Mouse (Mus musculus) cerebellum, adult 2 months (tissue): ENCODE data around the gene Pld2. TPM values are rescaled to one million over a fixed set of nuclear protein-coding genes. Genes with fewer than 3 reads are reported as not detected.

Experiments used
- DNase-seq, 2 experiments: peaks; one replicate each; pipeline ENCODE4 v3.0.0; 2021
- H3K27ac ChIP-seq: fragments of 200-500 bp; 2 replicates; pipeline ENCODE4 v1.5.1; 2012; ENCODE audit warnings: low read length, control low read depth, inconsistent platforms; ENCODE audit not compliant: insufficient read depth
- H3K27me3 ChIP-seq: fragments of 200-500 bp; 2 replicates; pipeline ENCODE4 v1.6.1; 2012; ENCODE audit warnings: inconsistent platforms, mild to moderate bottlenecking, low read length, moderate library complexity; ENCODE audit not compliant: control insufficient read depth, insufficient read depth
- H3K4me1 ChIP-seq: fragments of 200-500 bp; 2 replicates; pipeline ENCODE4 v1.6.1; 2011; ENCODE audit warnings: low read length; ENCODE audit not compliant: control insufficient read depth, insufficient read depth
- H3K4me3 ChIP-seq: fragments of 200-500 bp; replicated peaks from 2 replicates; pipeline ENCODE3; 2011; ENCODE audit warnings: mild to moderate bottlenecking, low read depth, low read length, control low read depth; ENCODE audit not compliant: insufficient read depth
- CTCF ChIP-seq: fragments of 200-500 bp; IDR thresholded peaks from 2 replicates; pipeline ENCODE4 v1.5.1; 2011; ENCODE audit warnings: low read depth, mild to moderate bottlenecking, control low read depth, low read length, moderate library complexity, borderline replicate concordance; ENCODE audit not compliant: insufficient read depth
- POLR2A ChIP-seq: fragments of 200-500 bp; IDR thresholded peaks from 2 replicates; pipeline ENCODE4 v1.6.1; 2011; ENCODE audit warnings: low read length, control low read depth, borderline replicate concordance; ENCODE audit not compliant: insufficient read depth
- WGBS: fragments of 180-500 bp; shearing (Covaris S2); methylation state at CpG from one replicate; pipeline ENCODE4 v1.1.7; 2018; 5-methylcytosine and 5-hydroxymethylcytosine counted together
- polyA plus RNA-seq: library from polyadenylated mRNA; depleted of rRNA; stranded (reverse); fragments of >200 nt; gene quantifications from 2 replicates; pipeline ENCODE4 v1.2.3, GENCODE M21; 2012; rRNA removed

Gene Pld2
- 19.2 and 21.3 TPM in 2 replicates for polyA plus RNA-seq

GRCm38 (mm10) chr11:70539877-70540587 is at the start of gene Pld2:
TSS of gene Pld2 (plus strand) at chr11:70540064.
- 1% methylated on average over 59 of the region's 65 CpGs for WGBS

DNA sequence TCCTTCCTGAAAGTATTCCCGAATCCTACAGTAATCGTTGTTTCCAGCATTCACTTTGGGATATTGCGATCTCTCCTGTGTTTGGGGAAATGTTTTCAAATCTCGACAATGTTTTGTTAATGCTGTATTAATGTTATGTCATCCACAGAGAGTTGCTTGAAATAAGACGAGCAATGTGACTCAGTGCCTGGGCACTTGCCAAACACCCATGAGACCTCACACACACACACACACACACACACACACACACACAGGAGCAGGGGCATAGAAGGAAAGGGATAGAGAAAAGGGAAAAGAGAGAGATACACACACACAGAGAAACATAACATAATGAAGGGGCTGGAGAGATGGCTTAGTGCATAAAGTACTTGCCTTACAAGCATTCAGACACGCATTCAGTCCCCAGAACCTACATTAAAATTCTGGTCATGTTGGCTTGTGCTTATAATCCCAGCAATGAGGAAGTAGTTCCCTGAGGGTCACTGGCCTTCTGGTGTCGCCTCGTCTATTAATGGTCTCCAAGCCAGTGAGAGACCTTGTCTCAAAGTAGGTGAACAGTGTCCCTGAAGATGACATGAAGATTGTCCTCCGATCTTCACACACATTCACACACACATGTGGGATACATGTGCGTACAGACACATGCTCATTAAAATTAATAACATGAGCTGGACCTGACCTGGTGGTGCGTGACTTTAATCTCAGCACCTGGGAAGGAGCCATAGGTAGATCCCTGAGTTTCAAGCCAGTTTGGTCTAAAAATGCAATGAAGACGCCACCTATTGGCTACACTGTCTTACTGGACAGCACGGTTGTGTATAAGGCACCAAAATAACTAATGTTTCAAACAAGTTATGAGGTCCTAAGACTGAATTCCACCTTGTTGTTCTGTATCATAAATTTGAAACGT is 40.0 kb upstream of the Pld2 start:
- TF ChIP-seq POLR2A (no peak), CTCF (no peak)
- no peak overlapping the region for H3K4me3 ChIP-seq
- DNase-seq = no peak
- no peak overlapping the region for H3K27ac ChIP-seq
- no peaks in the 10 kb centered on the region for H3K4me1 ChIP-seq
- 64% methylated on average over 14 of the region's 14 CpGs for WGBS
- no peaks in the 10 kb centered on the region for H3K27me3 ChIP-seq

More at GRCm38 (mm10) chr11:70539877-70540587, at the start of gene Pld2:
- H3K4me1 ChIP-seq = no peaks in the 10 kb centered on the region
- H3K27me3 ChIP-seq = no peaks in the 10 kb centered on the region
- H3K4me3 ChIP-seq = peak within 1 kb of the TSS; percentile 36
- DNase-seq = peak; percentile 45 to 57
- H3K27ac ChIP-seq = no peak within 1 kb of the TSS
- no peak for TF ChIP-seq POLR2A
- peak; percentile 31; the same call in 1 of the 2 replicates for TF ChIP-seq CTCF

- Histone ChIP-seq H3K27me3 (no peaks in the 10 kb centered on the region), H3K4me1 (no peaks in the 10 kb centered on the region), H3K27ac (no peak overlapping the region), H3K4me3 (no peak overlapping the region)
- DNase-seq = no peak
- WGBS = 95% methylated on average over 1 of the region's 1 CpGs
- TF ChIP-seq POLR2A (no peak), CTCF (no peak)
Measured at GRCm38 (mm10) chr11:70500476-70500812, 39.4 kb upstream of the Pld2 start.

DNA sequence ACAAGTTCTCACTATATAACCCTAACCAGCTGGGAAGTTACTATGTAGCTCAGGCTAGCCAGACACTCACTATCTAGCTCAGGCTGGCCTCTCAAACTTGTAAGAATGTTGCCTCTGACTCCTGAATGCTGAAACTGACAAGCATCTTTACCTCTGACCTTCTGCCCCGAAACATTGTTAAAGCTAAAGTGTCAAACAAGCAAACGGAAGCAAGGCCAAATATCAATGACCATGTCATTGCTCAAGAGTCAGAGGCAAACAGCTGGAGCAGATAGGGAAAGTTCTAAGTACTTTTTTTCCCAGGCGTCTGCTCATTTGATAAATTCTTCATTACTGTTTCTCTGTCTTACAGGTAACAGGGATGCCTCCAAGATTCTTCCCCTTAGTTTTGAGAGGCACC is 37.8 kb upstream of the Pld2 start:
- H3K27ac ChIP-seq = no peak overlapping the region
- H3K4me1 ChIP-seq = no peaks in the 10 kb centered on the region
- DNase-seq = no peak
- TF ChIP-seq POLR2A = no peak
- no peak for TF ChIP-seq CTCF
- H3K4me3 ChIP-seq = no peak overlapping the region
- WGBS = 71% methylated on average over 3 of the region's 3 CpGs
- H3K27me3 ChIP-seq = no peaks in the 10 kb centered on the region

DNA sequence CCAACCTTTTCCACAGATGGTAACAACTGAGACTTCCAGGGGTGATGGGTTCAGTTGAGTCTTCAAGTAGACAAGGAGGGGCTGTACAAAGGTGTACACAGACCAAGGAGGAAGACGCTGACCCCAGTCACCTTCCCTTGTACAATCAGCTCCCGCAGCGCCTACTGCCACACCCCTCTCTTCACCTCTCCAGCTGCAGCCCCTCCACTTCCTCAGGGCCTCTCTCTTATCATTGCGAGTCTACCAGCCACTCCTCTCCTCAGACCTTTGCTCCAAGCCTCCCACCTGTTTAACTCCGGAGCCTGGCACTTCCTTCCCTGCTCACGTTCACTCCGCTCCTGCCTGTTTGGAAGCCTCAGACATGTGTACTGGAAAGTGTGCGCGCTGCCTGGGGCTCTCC is 34.9 kb upstream of the Pld2 start, which contains the start of gene Tm4sf5:
TSS of gene Tm4sf5 (plus strand) at position 275 of the 400 bp plus-strand sequence.
- Histone ChIP-seq H3K4me3 (no peak within 1 kb of the TSS), H3K27me3 (no peaks in the 10 kb centered on the region), H3K4me1 (no peaks in the 10 kb centered on the region), H3K27ac (no peak within 1 kb of the TSS)
- 77% methylated on average over 9 of the region's 9 CpGs for WGBS
- TF ChIP-seq CTCF (no peak), POLR2A (no peak)
- DNase-seq = no peak

GRCm38 (mm10) chr11:70506385-70506784 is 33.5 kb upstream of the Pld2 start:
- DNase-seq = no peak
- WGBS = 23% methylated on average over 4 of the region's 4 CpGs
- Histone ChIP-seq H3K27me3 (no peaks in the 10 kb centered on the region), H3K4me3 (no peak overlapping the region), H3K4me1 (no peaks in the 10 kb centered on the region), H3K27ac (no peak overlapping the region)
- TF ChIP-seq CTCF = peak; percentile 44; the same call in 1 of the 2 replicates
- no peak for TF ChIP-seq POLR2A

- H3K4me1 ChIP-seq = no peaks in the 10 kb centered on the region
- H3K27me3 ChIP-seq = no peaks in the 10 kb centered on the region
- H3K4me3 ChIP-seq = no peak overlapping the region
- WGBS = 73% methylated on average over 7 of the region's 7 CpGs
- DNase-seq = no peak
- H3K27ac ChIP-seq = no peak overlapping the region
- TF ChIP-seq CTCF (no peak), POLR2A (no peak)
Measured at GRCm38 (mm10) chr11:70506962-70507515, 32.8 kb upstream of the Pld2 start.
